Mouse (Mus musculus): ENCODE results near the gene Lsm10. TPM values are rescaled to one million over a fixed set of nuclear protein-coding genes. Genes with fewer than 3 reads are reported as not detected.

Lsm10 gene
- polyA plus RNA-seq, 1 experiment from 2014 or later: 56.0 TPM

DNA sequence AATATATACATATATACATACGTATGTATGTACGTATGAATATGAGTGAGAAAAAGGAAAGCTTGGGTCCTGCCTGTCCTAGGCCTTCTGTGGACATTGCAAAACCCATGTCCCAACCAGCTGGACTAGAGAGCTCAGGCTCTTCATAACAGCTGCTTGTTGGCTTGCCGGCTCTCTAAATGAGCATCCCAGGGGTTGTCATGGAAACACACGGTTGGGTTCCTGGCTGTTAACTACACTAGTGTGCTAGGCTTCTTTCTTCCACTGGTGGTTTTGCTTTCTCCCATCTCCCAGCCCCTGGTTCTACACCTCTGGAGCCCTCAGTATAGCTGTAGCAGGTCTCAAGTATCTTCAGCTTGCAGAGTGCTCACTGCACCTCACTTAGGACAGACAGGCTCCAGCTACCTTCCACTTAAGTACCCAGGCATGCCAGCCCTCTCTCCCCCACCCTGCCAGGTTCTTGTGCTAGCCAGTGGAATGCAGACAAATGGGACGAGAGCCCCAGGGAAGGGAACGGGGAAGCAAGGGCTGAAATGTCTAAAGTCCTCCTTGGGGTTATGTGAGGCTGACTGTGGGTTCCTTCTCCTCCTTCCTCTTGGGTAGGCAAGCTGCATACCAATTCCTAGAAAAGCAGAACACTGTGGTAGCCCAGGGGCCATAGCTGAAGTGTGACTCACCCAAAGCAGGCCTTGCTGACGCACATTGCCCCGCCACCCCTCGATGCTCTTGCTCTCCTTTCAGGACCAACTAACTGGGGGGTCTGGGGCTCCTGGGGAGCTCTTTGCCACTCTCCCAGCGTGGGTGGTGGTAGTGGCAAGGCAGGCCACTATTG lies 35.1 kb downstream of the Lsm10 start:
- Histone ChIP-seq H3K4me2 (no peak overlapping the region), H3K9ac (no peak overlapping the region; the same call in 1 of the 2 replicates), H3K27ac (peak overlapping the region; percentile 32; the same call in 1 of the 2 replicates), H3K36me3 (ENCODE audit: poor library complexity, severe bottlenecking) (peaks cover 73% of the 10 kb centered on the region), H3K4me3 (no peak overlapping the region), H3K4me1 (peaks cover 23% of the 10 kb centered on the region), H3K9me3 (replicated peaks) (no peaks in the 10 kb centered on the region), H3K27me3 (no peaks in the 10 kb centered on the region)
- peak; percentile 63; the same call in 1 of the 2 replicates for ATAC-seq
- WGBS: 53% methylated on average over 10 of the region's 10 CpGs

DNA sequence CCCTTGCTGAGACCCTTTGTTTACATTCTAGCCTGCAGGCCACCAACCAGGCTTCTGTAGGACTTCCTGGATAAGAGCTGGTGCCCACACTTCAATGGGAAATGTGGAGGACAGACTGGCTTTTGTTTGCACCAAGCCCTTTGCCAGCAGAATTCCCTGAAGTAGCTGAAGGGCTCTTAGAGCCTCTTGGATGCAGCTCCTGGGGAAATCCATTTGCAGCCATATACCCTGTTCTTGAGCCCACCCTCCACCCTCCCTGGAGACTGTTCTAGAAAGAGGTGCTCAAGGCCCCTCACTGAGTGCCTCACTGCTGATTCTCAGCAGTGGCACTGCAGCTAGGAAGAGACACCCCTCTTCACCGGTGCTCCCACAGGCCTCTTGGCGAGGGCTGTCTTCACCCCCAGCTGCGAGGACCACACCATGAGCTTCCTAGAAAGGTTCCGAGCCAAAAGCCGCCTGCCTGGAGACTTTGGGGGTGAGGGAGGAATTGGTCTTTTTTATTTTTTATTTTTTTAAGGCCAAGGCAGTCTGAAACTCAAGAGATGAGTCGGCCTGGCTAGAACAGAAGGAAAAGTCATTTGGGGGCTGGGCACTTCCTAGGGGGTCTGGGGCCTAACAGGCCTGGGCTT lies 36.3 kb downstream of the Lsm10 start:
- no peaks in the 10 kb centered on the region for H3K27me3 ChIP-seq
- H3K9ac ChIP-seq: no peak overlapping the region
- ATAC-seq: no peak
- no peak overlapping the region for H3K4me3 ChIP-seq
- peaks cover 23% of the 10 kb centered on the region for H3K4me1 ChIP-seq
- WGBS: 86% methylated on average over 6 of the region's 6 CpGs
- H3K4me2 ChIP-seq: no peak overlapping the region
- no peak overlapping the region for H3K27ac ChIP-seq
- H3K36me3 ChIP-seq (ENCODE audit: poor library complexity, severe bottlenecking): peaks cover 76% of the 10 kb centered on the region
- no peaks in the 10 kb centered on the region for H3K9me3 ChIP-seq (replicated peaks)

DNA sequence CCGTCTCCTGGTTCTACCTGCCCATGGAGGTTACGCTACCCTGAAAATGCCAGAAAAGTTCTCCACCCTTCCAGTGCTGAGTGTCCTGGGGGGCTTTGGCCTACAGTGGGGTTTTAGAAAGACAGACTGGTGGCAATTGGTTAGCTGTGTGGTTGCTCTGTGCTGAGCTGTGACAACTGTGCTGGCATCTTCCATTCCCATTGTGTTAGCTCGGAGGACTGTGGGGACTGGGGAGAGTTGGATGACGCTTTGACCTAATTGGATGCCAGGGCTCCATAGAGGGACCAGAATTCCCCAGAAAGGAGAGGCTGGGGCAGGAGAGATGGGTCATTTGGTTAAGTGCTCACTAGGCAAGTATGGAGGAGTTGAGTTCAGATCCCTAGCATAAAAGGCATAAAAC lies 37.8 kb downstream of the Lsm10 start:
- Histone ChIP-seq H3K36me3 (ENCODE audit: poor library complexity, severe bottlenecking) (peaks cover 76% of the 10 kb centered on the region), H3K27me3 (no peaks in the 10 kb centered on the region), H3K27ac (no peak overlapping the region), H3K9ac (no peak overlapping the region), H3K4me2 (no peak overlapping the region), H3K4me3 (no peak overlapping the region), H3K9me3 (replicated peaks) (no peaks in the 10 kb centered on the region), H3K4me1 (peaks cover 23% of the 10 kb centered on the region)
- ATAC-seq: no peak
- 91% methylated on average over 4 of the region's 4 CpGs for WGBS

DNA sequence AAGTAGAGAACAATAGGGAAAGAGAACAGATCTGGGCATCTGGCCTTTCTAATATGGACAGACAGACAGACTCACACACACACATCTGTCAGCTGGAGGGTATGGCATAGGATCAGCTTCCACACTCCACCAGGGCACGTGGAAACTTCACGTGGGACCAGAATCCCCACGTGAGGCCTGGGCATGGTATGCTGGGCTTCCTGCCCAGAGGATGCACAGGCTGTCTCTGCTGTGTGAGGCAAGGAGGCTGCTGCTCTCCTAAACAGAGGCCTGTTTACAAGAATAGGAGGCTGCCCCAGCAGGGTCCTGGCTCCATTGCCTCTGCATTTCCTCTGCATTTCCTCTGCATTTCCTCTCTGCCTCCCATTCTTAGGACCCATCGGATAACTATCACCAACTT lies 38.2 kb downstream of the Lsm10 start:
- H3K36me3 ChIP-seq (ENCODE audit: poor library complexity, severe bottlenecking): peaks cover 76% of the 10 kb centered on the region
- H3K27ac ChIP-seq: no peak overlapping the region
- H3K4me1 ChIP-seq: peaks cover 23% of the 10 kb centered on the region
- no peak overlapping the region for H3K4me2 ChIP-seq
- 91% methylated on average over 4 of the region's 4 CpGs for WGBS
- H3K9ac ChIP-seq: no peak overlapping the region
- no peak for ATAC-seq
- no peaks in the 10 kb centered on the region for H3K9me3 ChIP-seq (replicated peaks)
- no peak overlapping the region for H3K4me3 ChIP-seq
- no peaks in the 10 kb centered on the region for H3K27me3 ChIP-seq

DNA sequence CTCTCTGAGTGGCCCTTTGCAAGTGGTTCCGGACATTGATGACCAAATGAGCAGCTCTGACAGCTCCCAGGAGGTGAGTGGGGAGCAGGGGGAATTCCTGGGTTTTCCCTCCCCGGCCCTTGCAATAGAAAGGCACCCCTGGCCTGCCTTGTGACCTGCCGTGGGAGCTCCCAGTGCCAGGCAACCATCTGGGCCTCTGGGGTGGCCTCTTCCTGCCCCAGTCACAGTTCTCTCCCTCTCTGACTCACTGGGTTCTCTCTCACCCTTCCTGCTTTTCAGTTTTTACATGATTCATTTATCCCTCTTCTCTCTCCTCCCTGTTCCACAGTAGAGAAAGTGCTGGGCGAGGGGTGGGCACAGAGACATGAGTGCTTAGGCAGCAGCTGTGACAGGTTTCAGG lies 41.4 kb downstream of the Lsm10 start:
- WGBS: 87% methylated on average over 4 of the region's 4 CpGs
- Histone ChIP-seq H3K9ac (no peak overlapping the region), H3K4me3 (no peak overlapping the region), H3K4me1 (peaks cover under 1% of the 10 kb centered on the region; the same call in 1 of the 2 replicates), H3K9me3 (replicated peaks) (no peaks in the 10 kb centered on the region), H3K27ac (no peak overlapping the region; the same call in 1 of the 2 replicates), H3K36me3 (ENCODE audit: poor library complexity, severe bottlenecking) (peaks cover 65% of the 10 kb centered on the region), H3K27me3 (no peaks in the 10 kb centered on the region), H3K4me2 (no peak overlapping the region)
- ATAC-seq: no peak

DNA sequence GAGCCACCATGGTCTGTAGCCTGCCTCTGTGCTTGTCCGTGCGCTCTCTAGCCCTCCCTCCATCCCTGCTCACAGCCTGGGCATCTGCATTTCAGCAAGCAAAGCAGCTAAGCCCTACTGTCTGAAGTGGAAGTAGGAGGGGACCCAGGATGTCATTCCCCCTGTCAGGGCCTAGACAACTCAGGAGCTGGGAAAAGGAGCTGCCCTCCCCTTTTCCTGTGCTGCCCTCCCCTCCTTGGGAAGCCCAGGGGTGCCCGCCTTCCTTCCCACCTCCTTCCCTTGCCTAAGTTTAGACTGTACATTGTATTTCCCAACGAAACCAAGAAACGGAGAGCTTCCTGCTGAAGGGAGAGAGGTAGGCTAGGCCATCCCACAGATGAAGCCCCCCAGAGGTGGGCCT lies 44.6 kb downstream of the Lsm10 start:
- WGBS: 79% methylated on average over 4 of the region's 5 CpGs
- peaks cover 45% of the 10 kb centered on the region for H3K36me3 ChIP-seq (ENCODE audit: poor library complexity, severe bottlenecking)
- H3K4me3 ChIP-seq: no peak overlapping the region
- H3K27me3 ChIP-seq: no peaks in the 10 kb centered on the region
- no peak overlapping the region for H3K27ac ChIP-seq
- H3K9me3 ChIP-seq (replicated peaks): no peaks in the 10 kb centered on the region
- H3K9ac ChIP-seq: no peak overlapping the region
- no peaks in the 10 kb centered on the region for H3K4me1 ChIP-seq
- ATAC-seq: no peak
- H3K4me2 ChIP-seq: no peak overlapping the region

DNA sequence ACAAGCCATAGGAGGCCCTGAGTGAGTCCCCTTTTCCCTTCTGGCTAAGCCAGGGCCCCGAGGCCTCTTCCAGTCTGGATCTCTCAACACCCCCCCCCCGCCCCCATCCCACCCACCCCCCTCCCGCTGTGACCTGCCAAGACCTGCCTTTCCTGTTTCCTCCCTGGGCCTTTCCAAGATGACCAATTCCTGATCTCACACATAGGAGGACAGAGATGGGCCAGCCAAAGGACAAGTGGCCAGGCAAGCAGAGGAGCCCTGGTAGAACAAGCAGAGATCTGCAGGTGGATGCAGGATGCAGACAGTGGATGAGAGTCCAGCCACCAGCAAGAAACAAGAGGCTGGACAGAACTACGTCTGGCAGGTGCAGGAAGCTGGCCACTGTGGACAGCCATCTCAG lies 49.0 kb downstream of the Lsm10 start:
- no peak overlapping the region for H3K9ac ChIP-seq
- no peak overlapping the region for H3K4me2 ChIP-seq
- H3K4me1 ChIP-seq: peaks cover 20% of the 10 kb centered on the region
- no peak for ATAC-seq
- H3K27me3 ChIP-seq: peaks cover 42% of the 10 kb centered on the region
- H3K4me3 ChIP-seq: no peak overlapping the region
- no peaks in the 10 kb centered on the region for H3K9me3 ChIP-seq (replicated peaks)
- no peak overlapping the region for H3K27ac ChIP-seq
- peaks cover 2% of the 10 kb centered on the region; the same call in 1 of the 2 replicates for H3K36me3 ChIP-seq (ENCODE audit: poor library complexity, severe bottlenecking)
- 65% methylated on average over 4 of the region's 4 CpGs for WGBS

DNA sequence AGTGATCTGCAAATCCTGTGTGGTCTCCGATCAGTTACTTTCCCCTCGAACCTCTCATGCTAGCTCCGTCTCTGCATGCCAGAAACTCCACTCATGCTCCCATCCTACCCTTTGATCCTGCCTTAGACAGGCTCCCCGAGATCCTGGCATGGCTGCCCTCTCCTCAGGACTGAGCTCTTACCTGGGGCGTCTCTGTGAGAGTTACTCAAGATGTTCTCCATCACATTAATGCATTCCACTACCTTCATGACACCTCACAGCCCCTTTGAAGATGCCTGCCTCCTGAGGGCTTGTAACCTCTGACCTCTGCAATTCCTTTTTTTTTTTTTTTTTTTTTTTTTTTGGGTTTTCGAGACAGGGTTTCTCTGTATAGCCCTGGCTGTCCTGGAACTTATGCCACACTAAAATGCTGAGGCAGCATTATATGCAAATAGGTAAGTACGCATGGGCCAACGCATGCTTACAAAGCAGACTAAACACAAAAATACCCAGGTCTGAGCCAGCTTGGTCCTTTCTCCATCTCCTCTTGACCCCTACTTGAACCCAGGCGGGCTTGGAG lies 50.6 kb downstream of the Lsm10 start:
- H3K4me3 ChIP-seq: no peak overlapping the region
- H3K27me3 ChIP-seq: peaks cover 58% of the 10 kb centered on the region
- H3K9ac ChIP-seq: no peak overlapping the region
- no peaks in the 10 kb centered on the region for H3K9me3 ChIP-seq (replicated peaks)
- no peak for ATAC-seq
- no peak overlapping the region for H3K27ac ChIP-seq
- no peaks in the 10 kb centered on the region for H3K36me3 ChIP-seq (ENCODE audit: poor library complexity, severe bottlenecking)
- 62% methylated on average over 9 of the region's 9 CpGs for WGBS
- no peak overlapping the region for H3K4me2 ChIP-seq
- H3K4me1 ChIP-seq: peaks cover 20% of the 10 kb centered on the region

DNA sequence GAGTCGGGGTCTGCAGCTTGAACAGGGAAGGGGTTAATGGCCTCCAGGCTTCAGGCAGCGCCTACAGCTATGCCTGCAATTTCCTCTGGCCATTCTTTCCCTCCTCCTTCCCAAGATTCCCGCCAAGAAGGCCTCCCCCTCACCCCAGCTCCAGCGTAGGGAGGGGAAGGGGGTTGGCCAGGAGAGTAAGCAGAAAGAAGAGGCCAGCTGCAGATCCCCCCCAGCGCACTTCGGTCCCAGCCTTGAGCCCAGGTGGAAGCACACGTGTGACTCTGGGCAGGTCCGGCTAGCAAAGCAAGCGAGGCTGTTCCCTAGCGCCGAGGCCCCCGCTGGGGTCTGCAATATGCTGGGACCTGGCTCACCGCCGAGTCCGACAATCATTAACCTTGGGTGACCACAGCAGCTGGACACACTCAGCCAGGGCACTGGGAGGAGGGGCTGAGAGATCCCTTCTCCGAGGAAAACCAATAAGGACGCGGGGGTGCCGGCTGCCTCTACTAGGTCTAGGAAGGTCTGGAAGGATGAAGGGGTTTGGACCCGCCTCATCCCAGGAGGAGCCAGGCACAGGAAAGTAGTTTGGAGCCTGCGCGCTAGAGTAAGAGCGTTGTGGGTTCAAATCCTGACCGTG lies 51.2 kb downstream of the Lsm10 start, which contains the start of gene Eva1b:
Gene Eva1b (plus strand): TSS at position 212 of the 628 bp plus-strand sequence.
- Histone ChIP-seq H3K27me3 (peaks cover 61% of the 10 kb centered on the region), H3K9ac (peak within 1 kb of the TSS; percentile 49), H3K9me3 (replicated peaks) (no peaks in the 10 kb centered on the region), H3K4me2 (peak within 1 kb of the TSS; percentile 66), H3K4me1 (peaks cover 20% of the 10 kb centered on the region), H3K27ac (no peak within 1 kb of the TSS), H3K36me3 (ENCODE audit: poor library complexity, severe bottlenecking) (no peaks in the 10 kb centered on the region), H3K4me3 (peak within 1 kb of the TSS; percentile 40)
- no peak for ATAC-seq
- WGBS: 3% methylated on average over 23 of the region's 24 CpGs

Other genes with a start within 250 kb of the Lsm10 start
- gene Csf3r, start 72.1 kb upstream of the Lsm10 start, polyA plus RNA-seq (2015; fragmentation: Nextera tagmentation; extraction: Ambion mirVana): 0.10 and 0.21 TPM in 2 replicates
- gene Mrps15, start 49.7 kb upstream of the Lsm10 start, polyA plus RNA-seq (2015; fragmentation: Nextera tagmentation; extraction: Ambion mirVana): 122 and 125 TPM in 2 replicates
- 27.8 and 37.7 TPM in 2 replicates for gene Oscp1, start 38.1 kb upstream of the Lsm10 start, polyA plus RNA-seq (2015; fragmentation: Nextera tagmentation; extraction: Ambion mirVana)
- gene Stk40, start 7.3 kb downstream of the Lsm10 start, polyA plus RNA-seq (2015; fragmentation: Nextera tagmentation; extraction: Ambion mirVana): 34.2 and 36.1 TPM in 2 replicates
- 7.9 and 8.1 TPM in 2 replicates for gene Eva1b, start 51.1 kb downstream of the Lsm10 start, polyA plus RNA-seq (2015; fragmentation: Nextera tagmentation; extraction: Ambion mirVana)
- 0.39 and 0.41 TPM in 2 replicates for gene Sh3d21, start 66.9 kb downstream of the Lsm10 start, polyA plus RNA-seq (2015; fragmentation: Nextera tagmentation; extraction: Ambion mirVana)
- gene Thrap3, start 106.1 kb downstream of the Lsm10 start, polyA plus RNA-seq (2015; fragmentation: Nextera tagmentation; extraction: Ambion mirVana): 194 and 202 TPM in 2 replicates
- 53.5 and 58.2 TPM in 2 replicates for gene Map7d1, start 159.7 kb downstream of the Lsm10 start, polyA plus RNA-seq (2015; fragmentation: Nextera tagmentation; extraction: Ambion mirVana)
- 141 and 143 TPM in 2 replicates for gene Trappc3, start 165.7 kb downstream of the Lsm10 start, polyA plus RNA-seq (2015; fragmentation: Nextera tagmentation; extraction: Ambion mirVana)
- 0.96 and 1.4 TPM in 2 replicates for gene Col8a2, start 190.2 kb downstream of the Lsm10 start, polyA plus RNA-seq (2015; fragmentation: Nextera tagmentation; extraction: Ambion mirVana)
- 70.9 and 81.6 TPM in 2 replicates for gene Adprhl2, start 225.1 kb downstream of the Lsm10 start, polyA plus RNA-seq (2015; fragmentation: Nextera tagmentation; extraction: Ambion mirVana)
- gene Tekt2, start 229.1 kb downstream of the Lsm10 start, polyA plus RNA-seq (2015; fragmentation: Nextera tagmentation; extraction: Ambion mirVana): 10.0 and 11.2 TPM in 2 replicates

Data from forebrain, embryonic 13.5 days (tissue).